Mouse (Mus musculus): ENCODE data around the gene Glb1l.

DNA sequence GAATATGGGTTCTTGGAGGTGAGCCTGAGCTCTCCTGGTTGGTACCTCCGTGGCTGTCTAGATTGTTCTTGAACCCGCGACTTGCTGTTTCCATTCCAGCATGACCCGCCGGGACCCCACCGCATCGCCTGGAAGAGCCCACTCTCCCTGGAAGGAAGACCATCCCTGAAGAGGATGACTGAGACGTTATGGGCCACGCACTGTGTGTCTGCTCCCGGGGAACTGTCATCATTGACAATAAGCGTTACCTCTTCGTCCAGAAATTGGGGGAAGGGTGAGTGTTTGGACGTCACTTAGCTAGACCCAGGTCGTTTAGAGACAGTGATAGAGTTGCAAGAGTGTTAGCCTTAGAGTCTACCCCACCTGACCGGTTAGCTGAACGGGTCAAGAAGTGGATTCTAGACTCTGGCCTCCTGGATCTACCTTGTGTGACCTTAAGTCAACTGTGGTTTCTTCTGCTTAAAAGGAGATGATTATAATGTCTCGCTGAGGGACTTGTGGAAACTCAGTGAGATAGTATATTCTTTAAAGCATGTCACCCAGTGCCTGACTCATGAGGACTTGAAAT lies 612 bp upstream of the Glb1l start:
- TF ChIP-seq REST (IDR thresholded peaks at IDR 0.05; ENCODE audit: insufficient read depth, insufficient read length) (no peak), POLR2A (IDR thresholded peaks at IDR 0.05; ENCODE audit: insufficient read length, low read depth) (no peak), MYOD1 (IDR thresholded peaks at IDR 0.05; ENCODE audit: control insufficient read depth in 1 of 3, insufficient read length in 2 of 3, low read depth in 2 of 3) (no peak), MYOG (IDR thresholded peaks at IDR 0.05; ENCODE audit: control insufficient read depth in 1 of 3, insufficient read depth in 1 of 3, insufficient read length in 2 of 3, low read depth in 2 of 3) (no peak), POLR2AphosphoS2 (IDR thresholded peaks at IDR 0.05; ENCODE audit: insufficient read length, low read depth) (peak; percentile 56), CEBPB (IDR thresholded peaks at IDR 0.05; ENCODE audit: insufficient read depth, poor library complexity, severe bottlenecking) (no peak), USF1 (IDR thresholded peaks at IDR 0.05; ENCODE audit: low read depth) (no peak), MAX (IDR thresholded peaks at IDR 0.05; ENCODE audit: low read depth) (no peak)
